Mouse (Mus musculus) olfactory bulb, adult 2 months (tissue): Measurements from ENCODE around the gene Ptges2.

Experiments
- CTCF ChIP-seq: fragments of 200-500 bp; IDR thresholded peaks from 2 replicates; pipeline ENCODE4 v1.5.1; 2012; ENCODE audit warnings: low read depth, mild to moderate bottlenecking, low read length, moderate library complexity; ENCODE audit not compliant: insufficient read depth
- POLR2A ChIP-seq: fragments of 200-500 bp; IDR thresholded peaks from 2 replicates; pipeline ENCODE4 v1.6.1; 2012; ENCODE audit warnings: mild to moderate bottlenecking, low read depth, low read length, moderate library complexity; ENCODE audit not compliant: insufficient read depth

DNA sequence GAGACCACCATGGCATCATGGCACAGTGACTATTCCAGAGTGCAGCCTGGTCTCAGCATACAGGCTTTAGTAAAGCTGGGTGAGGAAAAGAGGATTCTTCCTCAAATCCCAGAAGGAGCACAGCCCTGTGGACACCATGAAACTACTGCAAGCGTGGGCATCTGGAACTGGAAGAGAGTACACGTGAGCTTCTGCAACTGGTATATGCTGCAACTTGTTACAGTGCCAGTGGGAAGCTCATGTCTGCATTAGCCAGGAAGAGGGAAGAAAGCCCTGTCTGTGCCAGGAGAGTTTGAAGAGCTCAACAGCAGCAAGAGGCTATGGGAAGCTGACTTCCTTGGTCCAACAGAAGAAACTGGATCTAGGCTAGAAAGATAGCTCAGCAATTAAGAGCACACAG, 13.0 kb upstream of the Ptges2 start:
- TF ChIP-seq POLR2A = no peak
- TF ChIP-seq CTCF = no peak
